11 mouse cellular contexts compared by ENCODE assay signal in the genomic region with DNA sequence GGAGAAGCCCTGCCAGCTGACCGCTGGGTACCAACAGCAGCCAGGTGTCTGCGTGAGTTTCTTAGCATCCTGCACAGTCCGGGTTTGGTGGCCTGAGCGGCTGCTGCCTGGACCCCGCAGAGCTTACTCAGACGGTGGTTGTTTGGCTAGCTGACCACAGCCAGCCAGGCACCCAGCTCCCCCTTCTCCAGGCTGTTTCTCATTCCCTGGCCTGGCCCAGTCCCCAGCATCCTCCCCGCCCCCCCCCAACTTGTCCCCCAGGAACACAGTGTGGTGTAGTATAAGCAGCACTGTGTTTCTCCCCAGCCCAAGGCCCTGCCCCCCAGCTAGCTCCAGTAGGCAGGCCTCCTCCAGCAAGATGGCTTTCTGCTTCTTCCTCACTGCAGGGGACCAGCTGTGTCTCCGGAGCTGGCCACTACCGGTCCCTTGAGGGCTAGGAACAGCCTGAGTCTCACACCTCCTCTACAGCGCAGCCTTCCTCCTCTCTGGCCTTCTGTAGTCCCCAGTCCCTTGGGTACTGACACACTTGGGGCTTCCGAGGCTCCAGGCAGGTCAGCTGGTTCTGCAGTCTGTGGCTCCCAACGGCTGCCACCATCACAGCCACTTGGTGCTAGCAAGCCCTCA. TPM values are rescaled to one million over a fixed set of nuclear protein-coding genes. Genes with fewer than 3 reads are reported as not detected.
DNase-seq lines count a peak whose midpoint lies in the region; ATAC-seq and TF ChIP-seq lines count a peak whose summit lies in the region.
"Had no signal": no experiment of that assay in that cellular context is flagged by ENCODE, and none has a peak within 500 bp of the region (broad histone marks: within the 10 kb centered on the region; RNA-seq: fewer than 3 reads in every experiment).

No protein-coding gene starts in this region.

- H3K4me3 ChIP-seq in kidney, adult 2 months (ENCODE audit: insufficient read depth, low read depth, low read length): no peak overlapping the region
- no peak overlapping the region for H3K4me3 ChIP-seq in hindbrain, postnatal 0 days (ENCODE audit: low read length)
- no peak overlapping the region for H3K4me3 ChIP-seq in stomach, postnatal 0 days (ENCODE audit: low read depth, low read length)

- DNase-seq in kidney, adult 2 months: no peak
- no peak for DNase-seq in kidney, adult 8-10 months
- DNase-seq in thymus, postnatal 25 days: peak; percentile 29
- no peak for DNase-seq in thymus, adult 18-20 months
- DNase-seq in hindbrain, postnatal 0 days (ENCODE audit: low spot score): no peak
- no peak for DNase-seq in stomach, postnatal 0 days (ENCODE audit: low spot score)
- no peak for DNase-seq in left cerebral cortex, adult 8-10 months (ENCODE audit: low spot score in 2 of 2)
- DNase-seq: right cerebral cortex, postnatal 14 days had no signal

- no peak for TF ChIP-seq CTCF in kidney, adult 2 months (conservative IDR thresholded peaks at IDR 0.05; ENCODE audit: insufficient read depth, insufficient read length, low read depth, low read length)
- TF ChIP-seq CTCF in hindbrain, postnatal 0 days (IDR thresholded peaks at IDR 0.05; ENCODE audit: low read depth): no peak
- no peak for TF ChIP-seq CTCF in stomach, postnatal 0 days (IDR thresholded peaks at IDR 0.05; ENCODE audit: low read depth)

- TF ChIP-seq POLR2A in kidney, adult 2 months (IDR thresholded peaks at IDR 0.05; ENCODE audit: low read depth, low read length): no peak

- H3K9ac ChIP-seq in hindbrain, postnatal 0 days (replicated peaks; ENCODE audit: low read length): 0 out of 2 replicates have a peak overlapping the region, but pooled peaks have one; percentile 5
- peak overlapping the region; percentile 31; the same call in 1 of the 2 replicates for H3K9ac ChIP-seq in stomach, postnatal 0 days (ENCODE audit: low read length)

- peak; percentile 33; the same call in 1 of the 2 replicates for ATAC-seq in hindbrain, postnatal 0 days
- ATAC-seq in stomach, postnatal 0 days (ENCODE audit: low FRiP score, low TSS enrichment): peak; percentile 15; the same call in 1 of the 2 replicates
- ATAC-seq in inflammation-experienced regulatory T-cells, adult 6 months: no peak

- no peak for TF ChIP-seq EP300 in stomach, postnatal 0 days (optimal IDR thresholded peaks at IDR 0.05)

- peak overlapping the region; percentile 45 for H3K27ac ChIP-seq in kidney, adult 2 months (ENCODE audit: insufficient read depth, low read depth, low read length)
- no peak overlapping the region for H3K27ac ChIP-seq in hindbrain, postnatal 0 days
- H3K27ac ChIP-seq in stomach, postnatal 0 days (replicated peaks): 0 out of 2 replicates have a peak overlapping the region, but pooled peaks have one; percentile 35

- no peak overlapping the region for H3K4me2 ChIP-seq in hindbrain, postnatal 0 days (ENCODE audit: low read depth, low read length)
- peak overlapping the region; percentile 20; the same call in 1 of the 2 replicates for H3K4me2 ChIP-seq in stomach, postnatal 0 days (replicated peaks; ENCODE audit: low read depth)

- no peaks in the 10 kb centered on the region for H3K9me3 ChIP-seq in hindbrain, postnatal 0 days (ENCODE audit: low read length)
- no peaks in the 10 kb centered on the region for H3K9me3 ChIP-seq in stomach, postnatal 0 days (ENCODE audit: control insufficient read depth, low read length)

- WGBS in kidney, adult 2 months: 62% methylated on average over 12 of the region's 12 CpGs
- 46% methylated on average over 12 of the region's 12 CpGs for WGBS in hindbrain, postnatal 0 days
- WGBS in stomach, postnatal 0 days: 58% methylated on average over 12 of the region's 12 CpGs

- H3K36me3 ChIP-seq in kidney, adult 2 months (ENCODE audit: control insufficient read depth, insufficient read depth, low read length): no peaks in the 10 kb centered on the region
- H3K36me3 ChIP-seq in hindbrain, postnatal 0 days (ENCODE audit: insufficient read depth, low read length): no peaks in the 10 kb centered on the region
- H3K36me3 ChIP-seq in stomach, postnatal 0 days (ENCODE audit: control insufficient read depth, insufficient read depth, low read length): no peaks in the 10 kb centered on the region

- no peaks in the 10 kb centered on the region for H3K27me3 ChIP-seq in kidney, adult 2 months (replicated peaks; ENCODE audit: control insufficient read depth, insufficient read depth, low read length)
- no peaks in the 10 kb centered on the region for H3K27me3 ChIP-seq in hindbrain, postnatal 0 days (ENCODE audit: insufficient read depth, low read length)
- H3K27me3 ChIP-seq in stomach, postnatal 0 days (ENCODE audit: control insufficient read depth, insufficient read depth, low read length): no peaks in the 10 kb centered on the region

- H3K4me1 ChIP-seq in kidney, adult 2 months (ENCODE audit: control insufficient read depth, insufficient read depth, low read length): peaks cover 4% of the 10 kb centered on the region; the same call in 1 of the 2 replicates
- H3K4me1 ChIP-seq in hindbrain, postnatal 0 days (ENCODE audit: insufficient read depth, low read length): peaks cover 19% of the 10 kb centered on the region
- H3K4me1 ChIP-seq in stomach, postnatal 0 days (replicated peaks; ENCODE audit: control insufficient read depth, insufficient read depth): peaks cover 3% of the 10 kb centered on the region

RNA-seq across cellular contexts. Expression of gene Plxnd1, which starts 8.2 kb away (rescaled TPM):
- polyA plus RNA-seq in kidney, adult 2 months (2012; rRNA removed): 54.2 and 60.2 TPM in 2 replicates
- 31.2 and 36.1 TPM in 2 replicates for total RNA-seq in hindbrain, postnatal 0 days (2014; rRNA removed)
- polyA plus RNA-seq in hindbrain, postnatal 0 days (2015; fragmentation: Nextera tagmentation; extraction: Ambion mirVana): 6.1 and 8.2 TPM in 2 replicates
- polyA plus RNA-seq in stomach, postnatal 0 days (2015; fragmentation: Nextera tagmentation; extraction: Ambion mirVana): 9.7 and 10.4 TPM in 2 replicates
- 10 to 100 TPM in 1 of 3 experiments, 1 to 10 TPM in 2; 7.4 to 12.5 (median 8.0) TPM for polyA plus RNA-seq in inflammation-experienced regulatory T-cells, adult 6 months (2017; shearing (Covaris generic))
- 100 to 1,000 TPM in 1 of 4 experiments, 10 to 100 TPM in 3; 91.7 to 106 (median 98.0) TPM for total RNA-seq in left cerebral cortex, adult 8-10 months (2022)

RNA-seq across cellular contexts. Expression of gene H1foo, which starts 41.8 kb away (rescaled TPM):
- polyA plus RNA-seq in kidney, adult 2 months (2012; rRNA removed): not detected in 2 replicates
- 1.0 TPM in 1 of 2 replicates, not detected in the other for total RNA-seq in hindbrain, postnatal 0 days (2014; rRNA removed)
- polyA plus RNA-seq in hindbrain, postnatal 0 days (2015; fragmentation: Nextera tagmentation; extraction: Ambion mirVana): not detected in 2 replicates
- polyA plus RNA-seq in stomach, postnatal 0 days (2015; fragmentation: Nextera tagmentation; extraction: Ambion mirVana): not detected in 2 replicates
- not detected for polyA plus RNA-seq in inflammation-experienced regulatory T-cells, adult 6 months (2017; shearing (Covaris generic))
- total RNA-seq in left cerebral cortex, adult 8-10 months (2022): not detected
- total RNA-seq: heart, postnatal 10 days; MEL had no signal

RNA-seq across cellular contexts. Expression of gene Rho, which starts 55.0 kb away (rescaled TPM):
- polyA plus RNA-seq in kidney, adult 2 months (2012; rRNA removed): 0.66 and 0.96 TPM in 2 replicates
- 0.37 and 1.1 TPM in 2 replicates for total RNA-seq in hindbrain, postnatal 0 days (2014; rRNA removed)
- polyA plus RNA-seq in hindbrain, postnatal 0 days (2015; fragmentation: Nextera tagmentation; extraction: Ambion mirVana): 0.08 and 0.09 TPM in 2 replicates
- polyA plus RNA-seq in stomach, postnatal 0 days (2015; fragmentation: Nextera tagmentation; extraction: Ambion mirVana): 0.10 TPM in 2 replicates
- polyA plus RNA-seq in inflammation-experienced regulatory T-cells, adult 6 months (2017; shearing (Covaris generic)): under 1 TPM in 1 of 3 experiments, not detected in 2; 0.43 TPM
- under 1 TPM; 0.07 to 0.59 (median 0.24) TPM for total RNA-seq in left cerebral cortex, adult 8-10 months (2022)
- total RNA-seq: MEL had no signal
